Mouse (Mus musculus): ENCODE measurements at regions not wholly inside any gene's neighbourhood (a gene's known extent, or its start where the extent isn't known, plus 50 kb on each side); places are given as distances from the start of the nearest gene placed in this dataset.
A peak's percentile ranks its signal among the peaks of the same experiment; 100 is the strongest.

- DNase-seq (ENCODE audit: extremely low spot score, low read depth, low spot score) = peak; percentile 2
Observed at GRCm38 (mm10) chr6:117758516-117758915, 82.5 kb upstream of the Zfp637 start.

GRCm38 (mm10) chr6:117771506-117771905, 69.5 kb upstream of the Zfp637 start:
- no peak for DNase-seq (ENCODE audit: extremely low spot score, low read depth, low spot score)

- DNase-seq (ENCODE audit: extremely low spot score, low read depth, low spot score) = no peak
Observed at GRCm38 (mm10) chr6:117772396-117772795, 68.6 kb upstream of the Zfp637 start.

GRCm38 (mm10) chr6:117775304-117776050, 65.5 kb upstream of the Zfp637 start:
- DNase-seq (ENCODE audit: extremely low spot score, low read depth, low spot score) = no peak

GRCm38 (mm10) chr6:117778027-117778426, 63.0 kb upstream of the Zfp637 start:
- no peak for DNase-seq (ENCODE audit: extremely low spot score, low read depth, low spot score)

- no peak for DNase-seq (ENCODE audit: extremely low spot score, low read depth, low spot score)
Observed at GRCm38 (mm10) chr6:117778481-117778880, 62.5 kb upstream of the Zfp637 start.

GRCm38 (mm10) chr6:117779020-117779419, 62.0 kb upstream of the Zfp637 start:
- no peak for DNase-seq (ENCODE audit: extremely low spot score, low read depth, low spot score)

- no peak for DNase-seq (ENCODE audit: extremely low spot score, low read depth, low spot score)
Observed at GRCm38 (mm10) chr6:117788580-117789540, 52.1 kb upstream of the Zfp637 start.

GRCm38 (mm10) chr6:117790581-117790980, 50.4 kb upstream of the Zfp637 start:
- no peak for DNase-seq (ENCODE audit: extremely low spot score, low read depth, low spot score)
